Mouse (Mus musculus): ENCODE measurements around the gene Tada1.
A peak's percentile ranks its signal among the peaks of the same experiment; 100 is the strongest.

Gene Tada1

GRCm38 (mm10) chr1:166379013-166379629, at the start of gene Tada1:
Gene Tada1, plus strand, starts transcription at chr1:166379097.
- DNase-seq: peak; percentile 99

- DNase-seq: peak; percentile 60
Measured at GRCm38 (mm10) chr1:166330752-166331151, 48.1 kb upstream of the Tada1 start.

- DNase-seq: peak; percentile 96
Measured at GRCm38 (mm10) chr1:166339110-166339509, 39.8 kb upstream of the Tada1 start.

GRCm38 (mm10) chr1:166342060-166342459, 36.8 kb upstream of the Tada1 start:
- DNase-seq: no peak

- no peak for DNase-seq
Measured at GRCm38 (mm10) chr1:166342539-166342938, 36.4 kb upstream of the Tada1 start.

- no peak for DNase-seq
Measured at GRCm38 (mm10) chr1:166343586-166343985, 35.3 kb upstream of the Tada1 start.

- DNase-seq: no peak
Measured at GRCm38 (mm10) chr1:166344300-166345077, 34.4 kb upstream of the Tada1 start.

GRCm38 (mm10) chr1:166345602-166346001, 33.3 kb upstream of the Tada1 start:
- no peak for DNase-seq

GRCm38 (mm10) chr1:166346906-166347305, 32.0 kb upstream of the Tada1 start:
- DNase-seq: no peak

GRCm38 (mm10) chr1:166349341-166349740, 29.6 kb upstream of the Tada1 start:
- DNase-seq: no peak

- no peak for DNase-seq
Measured at GRCm38 (mm10) chr1:166349751-166350150, 29.1 kb upstream of the Tada1 start.

- DNase-seq: peak; percentile 96
Measured at GRCm38 (mm10) chr1:166360157-166360855, 18.6 kb upstream of the Tada1 start.

GRCm38 (mm10) chr1:166360896-166361295, 18.0 kb upstream of the Tada1 start:
- DNase-seq: peak; percentile 41

- peak; percentile 45 for DNase-seq
Measured at GRCm38 (mm10) chr1:166361842-166362241, 17.1 kb upstream of the Tada1 start.

GRCm38 (mm10) chr1:166362659-166363058, 16.2 kb upstream of the Tada1 start:
- peak; percentile 43 for DNase-seq

GRCm38 (mm10) chr1:166363122-166363521, 15.8 kb upstream of the Tada1 start:
- no peak for DNase-seq

- DNase-seq: peak; percentile 71
Measured at GRCm38 (mm10) chr1:166377171-166377570, 1.7 kb upstream of the Tada1 start.

- no peak for DNase-seq
Measured at GRCm38 (mm10) chr1:166378431-166379012, 375 bp upstream of the Tada1 start.

- peak; percentile 97 for DNase-seq
Measured at GRCm38 (mm10) chr1:166379630-166380231, 834 bp downstream of the Tada1 start.

- DNase-seq: peak; percentile 79
Measured at GRCm38 (mm10) chr1:166381336-166381735, 2.4 kb downstream of the Tada1 start.

- peak; percentile 86 for DNase-seq
Measured at GRCm38 (mm10) chr1:166381821-166382220, 2.9 kb downstream of the Tada1 start.

GRCm38 (mm10) chr1:166382626-166383025, 3.7 kb downstream of the Tada1 start:
- DNase-seq: peak; percentile 81

- no peak for DNase-seq
Measured at GRCm38 (mm10) chr1:166384614-166385013, 5.7 kb downstream of the Tada1 start.

Data from heart, adult 11 months (tissue).